Mouse (Mus musculus) testis, postnatal 10 days (tissue): Measurements from ENCODE around the gene Rxfp4.

Experiments used
- DNase-seq: peaks from one replicate; pipeline ENCODE4 v3.0.0; 2021; ENCODE audit warnings: low spot score

Rxfp4 gene

GRCm38 (mm10) chr3:88628766-88629165, 24.2 kb downstream of the Rxfp4 start:
- no peak for DNase-seq

GRCm38 (mm10) chr3:88627535-88627934, 25.4 kb downstream of the Rxfp4 start:
- no peak for DNase-seq

GRCm38 (mm10) chr3:88627114-88627513, 25.8 kb downstream of the Rxfp4 start:
- no peak for DNase-seq

- no peak for DNase-seq
These were observed 26.6 kb downstream of the Rxfp4 start for GRCm38 (mm10) chr3:88626316-88626715.

GRCm38 (mm10) chr3:88625531-88625930, 27.4 kb downstream of the Rxfp4 start:
- no peak for DNase-seq

GRCm38 (mm10) chr3:88624951-88625350, 28.0 kb downstream of the Rxfp4 start:
- no peak for DNase-seq

GRCm38 (mm10) chr3:88624324-88624723, 28.6 kb downstream of the Rxfp4 start:
- DNase-seq = no peak

- DNase-seq = no peak
These were observed 29.4 kb downstream of the Rxfp4 start for GRCm38 (mm10) chr3:88623346-88624135.

- DNase-seq = no peak
These were observed 30.0 kb downstream of the Rxfp4 start for GRCm38 (mm10) chr3:88622941-88623345.

- no peak for DNase-seq
These were observed 30.6 kb downstream of the Rxfp4 start for GRCm38 (mm10) chr3:88622113-88622940.

GRCm38 (mm10) chr3:88621537-88622112, 31.3 kb downstream of the Rxfp4 start:
- peak; percentile 66 for DNase-seq

GRCm38 (mm10) chr3:88620992-88621536, 31.9 kb downstream of the Rxfp4 start:
- DNase-seq = peak; percentile 76

GRCm38 (mm10) chr3:88620146-88620991, 32.6 kb downstream of the Rxfp4 start:
- DNase-seq = no peak

- no peak for DNase-seq
These were observed 33.5 kb downstream of the Rxfp4 start for GRCm38 (mm10) chr3:88619113-88620097.

- no peak for DNase-seq
These were observed 34.7 kb downstream of the Rxfp4 start for GRCm38 (mm10) chr3:88618074-88618871.

GRCm38 (mm10) chr3:88616951-88617500, 35.9 kb downstream of the Rxfp4 start:
- DNase-seq = no peak

GRCm38 (mm10) chr3:88615902-88616391, 37.0 kb downstream of the Rxfp4 start:
- no peak for DNase-seq

- no peak for DNase-seq
These were observed 37.8 kb downstream of the Rxfp4 start for GRCm38 (mm10) chr3:88615117-88615516.

- no peak for DNase-seq
These were observed 38.5 kb downstream of the Rxfp4 start for GRCm38 (mm10) chr3:88614418-88614817.
